Mouse (Mus musculus): Measurements from ENCODE around the gene Agbl5. TPM values are rescaled to one million over a fixed set of nuclear protein-coding genes. Genes with fewer than 3 reads are reported as not detected.

The Agbl5 gene
- polyA plus RNA-seq, 1 experiment from 2014 or later = 13.9 TPM

GRCm38 (mm10) chr5:30914849-30915248 lies 26.4 kb downstream of the Agbl5 start:
- Histone ChIP-seq H3K4me2 (replicated peaks) (peak overlapping the region; percentile 79), H3K27ac (peak overlapping the region; percentile 96), H3K4me1 (replicated peaks) (peaks cover 41% of the 10 kb centered on the region), H3K27me3 (replicated peaks) (no peaks in the 10 kb centered on the region), H3K9ac (peak overlapping the region; percentile 67), H3K4me3 (replicated peaks) (peak overlapping the region; percentile 53), H3K9me3 (no peaks in the 10 kb centered on the region), H3K36me3 (peaks cover 22% of the 10 kb centered on the region)
- 40% methylated on average over 6 of the region's 6 CpGs for WGBS
- ATAC-seq = no peak

DNA sequence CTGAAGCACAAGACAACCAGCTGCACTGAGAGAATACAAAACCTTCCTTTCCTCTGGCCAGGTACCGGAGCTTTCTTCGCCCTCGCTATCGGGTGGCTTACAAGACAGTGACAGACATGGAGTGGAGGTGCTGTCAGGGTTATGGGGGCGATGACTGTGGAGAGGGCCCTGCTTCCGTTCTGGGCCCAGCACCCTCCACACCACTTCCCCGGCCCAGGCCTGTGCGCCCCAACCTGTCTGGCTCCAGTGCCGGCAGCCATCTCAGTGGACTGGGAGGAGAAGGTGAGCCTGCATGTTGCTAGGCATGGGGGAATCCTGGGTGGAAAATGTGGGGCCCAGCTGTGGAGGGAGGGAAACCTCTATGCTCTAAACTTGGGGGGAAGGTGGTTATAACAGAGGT lies 27.0 kb downstream of the Agbl5 start:
- no peak; the same call in none of the 2 replicates for ATAC-seq
- Histone ChIP-seq H3K9me3 (no peaks in the 10 kb centered on the region), H3K36me3 (peaks cover 24% of the 10 kb centered on the region), H3K27ac (peak overlapping the region; percentile 96), H3K9ac (peak overlapping the region; percentile 67), H3K4me3 (replicated peaks) (peak overlapping the region; percentile 53), H3K4me1 (replicated peaks) (peaks cover 47% of the 10 kb centered on the region), H3K27me3 (replicated peaks) (no peaks in the 10 kb centered on the region), H3K4me2 (replicated peaks) (peak overlapping the region; percentile 79)
- WGBS = 41% methylated on average over 9 of the region's 9 CpGs

DNA sequence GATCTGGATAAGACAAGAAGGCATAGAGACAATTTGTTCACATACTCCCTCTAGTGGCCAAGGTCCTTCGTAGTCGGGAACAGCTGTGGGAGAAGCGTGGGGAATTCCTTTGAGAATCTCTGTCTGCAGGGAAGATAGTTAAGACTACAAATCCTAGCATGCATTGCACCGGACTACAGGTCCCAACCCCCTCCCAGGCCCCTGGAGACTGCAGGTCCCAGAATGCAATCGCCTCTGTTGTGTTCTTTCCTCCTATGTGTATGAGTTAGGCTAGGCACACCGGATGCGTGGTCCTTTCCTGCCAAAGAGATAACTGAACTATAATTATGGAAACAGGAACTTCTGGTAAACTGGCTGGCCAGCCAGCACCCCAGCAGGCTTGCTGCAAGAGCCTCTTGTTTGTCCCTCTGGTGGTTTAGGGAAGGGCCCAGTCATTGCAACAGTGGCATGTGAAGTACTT lies 27.5 kb downstream of the Agbl5 start:
- peak; percentile 71 for ATAC-seq
- H3K4me3 ChIP-seq (replicated peaks) = peak overlapping the region; percentile 53
- WGBS = under 1% methylated on average over 7 of the region's 7 CpGs
- peaks cover 46% of the 10 kb centered on the region for H3K4me1 ChIP-seq (replicated peaks)
- no peaks in the 10 kb centered on the region for H3K9me3 ChIP-seq
- H3K9ac ChIP-seq = no peak overlapping the region
- H3K27me3 ChIP-seq (replicated peaks) = no peaks in the 10 kb centered on the region
- H3K4me2 ChIP-seq (replicated peaks) = peak overlapping the region; percentile 79
- peaks cover 27% of the 10 kb centered on the region for H3K36me3 ChIP-seq
- peak overlapping the region; percentile 96 for H3K27ac ChIP-seq

DNA sequence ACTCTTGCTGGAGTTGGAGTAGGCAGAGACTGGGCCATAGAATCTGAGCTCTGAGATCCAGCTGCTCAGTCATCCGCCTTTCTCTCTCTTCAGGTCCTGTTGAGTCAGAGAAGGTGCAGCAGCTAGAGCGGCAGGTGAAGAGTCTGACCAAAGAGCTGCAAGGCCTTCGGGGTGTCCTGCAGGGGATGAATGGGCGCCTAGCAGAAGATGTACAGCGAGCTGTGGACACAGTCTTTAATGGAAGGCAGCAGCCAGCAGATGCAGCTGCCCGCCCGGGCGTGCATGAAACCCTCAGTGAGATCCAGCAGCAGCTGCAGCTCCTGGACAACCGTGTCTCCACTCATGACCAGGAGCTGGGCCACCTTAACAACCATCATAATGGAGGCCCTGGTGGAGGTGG lies 28.3 kb downstream of the Agbl5 start:
- no peaks in the 10 kb centered on the region for H3K27me3 ChIP-seq (replicated peaks)
- H3K9ac ChIP-seq = no peak overlapping the region
- WGBS = 92% methylated on average over 9 of the region's 9 CpGs
- no peak overlapping the region for H3K27ac ChIP-seq
- peaks cover 27% of the 10 kb centered on the region for H3K36me3 ChIP-seq
- no peaks in the 10 kb centered on the region for H3K9me3 ChIP-seq
- H3K4me2 ChIP-seq (replicated peaks) = no peak overlapping the region
- peaks cover 44% of the 10 kb centered on the region for H3K4me1 ChIP-seq (replicated peaks)
- no peak for ATAC-seq
- no peak overlapping the region for H3K4me3 ChIP-seq (replicated peaks)

DNA sequence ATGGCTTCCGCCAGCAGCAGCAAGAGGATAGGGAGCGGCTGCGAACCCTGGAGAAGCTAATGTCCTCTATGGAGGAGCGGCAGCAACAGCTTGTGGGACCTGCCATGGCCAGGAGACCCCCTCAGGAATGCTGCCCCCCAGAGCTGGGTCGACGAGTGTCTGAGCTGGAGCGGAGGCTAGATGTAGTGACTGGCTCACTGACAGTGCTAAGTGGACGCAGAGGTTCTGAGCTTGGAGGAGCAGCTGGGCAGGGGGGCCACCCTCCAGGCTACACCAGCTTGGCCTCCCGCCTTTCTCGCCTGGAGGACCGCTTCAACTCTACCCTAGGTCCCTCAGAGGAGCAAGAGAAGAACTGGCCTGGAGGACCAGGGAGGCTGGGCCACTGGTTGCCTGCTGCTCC lies 28.9 kb downstream of the Agbl5 start:
- Histone ChIP-seq H3K4me3 (replicated peaks) (no peak overlapping the region), H3K36me3 (peaks cover 27% of the 10 kb centered on the region), H3K9me3 (no peaks in the 10 kb centered on the region), H3K27me3 (replicated peaks) (no peaks in the 10 kb centered on the region), H3K9ac (no peak overlapping the region), H3K4me1 (replicated peaks) (peaks cover 43% of the 10 kb centered on the region), H3K4me2 (replicated peaks) (no peak overlapping the region), H3K27ac (no peak overlapping the region)
- WGBS = 94% methylated on average over 11 of the region's 11 CpGs
- ATAC-seq = no peak

GRCm38 (mm10) chr5:30917891-30918670 lies 29.6 kb downstream of the Agbl5 start:
- Histone ChIP-seq H3K4me2 (replicated peaks) (no peak overlapping the region), H3K36me3 (peaks cover 27% of the 10 kb centered on the region), H3K27me3 (replicated peaks) (no peaks in the 10 kb centered on the region), H3K4me3 (replicated peaks) (no peak overlapping the region), H3K27ac (no peak overlapping the region), H3K9me3 (no peaks in the 10 kb centered on the region), H3K4me1 (replicated peaks) (peaks cover 43% of the 10 kb centered on the region), H3K9ac (no peak overlapping the region)
- no peak for ATAC-seq
- 87% methylated on average over 31 of the region's 31 CpGs for WGBS

- ATAC-seq = no peak
- H3K27me3 ChIP-seq (replicated peaks) = no peaks in the 10 kb centered on the region
- H3K27ac ChIP-seq = no peak overlapping the region
- H3K4me3 ChIP-seq (replicated peaks) = no peak overlapping the region
- H3K4me2 ChIP-seq (replicated peaks) = no peak overlapping the region
- H3K9me3 ChIP-seq = no peaks in the 10 kb centered on the region
- H3K36me3 ChIP-seq = peaks cover 27% of the 10 kb centered on the region
- peaks cover 43% of the 10 kb centered on the region for H3K4me1 ChIP-seq (replicated peaks)
- H3K9ac ChIP-seq = no peak overlapping the region
- WGBS = 83% methylated on average over 8 of the region's 8 CpGs
These were observed 30.2 kb downstream of the Agbl5 start for GRCm38 (mm10) chr5:30918691-30919090.

- Histone ChIP-seq H3K27ac (no peak overlapping the region; the same call in 1 of the 2 replicates), H3K27me3 (replicated peaks) (no peaks in the 10 kb centered on the region), H3K4me1 (replicated peaks) (peaks cover 43% of the 10 kb centered on the region), H3K36me3 (peaks cover 27% of the 10 kb centered on the region), H3K4me2 (replicated peaks) (peak overlapping the region; percentile 75), H3K4me3 (replicated peaks) (peak overlapping the region; percentile 43; the same call in 1 of the 2 replicates), H3K9ac (peak overlapping the region; percentile 36; the same call in 1 of the 2 replicates), H3K9me3 (no peaks in the 10 kb centered on the region)
- ATAC-seq = no peak
- WGBS = 67% methylated on average over 11 of the region's 11 CpGs
These were observed 31.5 kb downstream of the Agbl5 start for GRCm38 (mm10) chr5:30919831-30920614.

- Histone ChIP-seq H3K4me3 (replicated peaks) (peak overlapping the region; percentile 43), H3K27ac (no peak overlapping the region; the same call in 1 of the 2 replicates), H3K4me2 (replicated peaks) (peak overlapping the region; percentile 75), H3K9ac (peak overlapping the region; percentile 36; the same call in 1 of the 2 replicates), H3K27me3 (replicated peaks) (no peaks in the 10 kb centered on the region), H3K36me3 (peaks cover 27% of the 10 kb centered on the region), H3K9me3 (no peaks in the 10 kb centered on the region), H3K4me1 (replicated peaks) (peaks cover 40% of the 10 kb centered on the region)
- ATAC-seq = peak; percentile 13
- WGBS = 53% methylated on average over 19 of the region's 19 CpGs
These were observed 32.1 kb downstream of the Agbl5 start for GRCm38 (mm10) chr5:30920621-30921020.

GRCm38 (mm10) chr5:30921256-30922033 lies 33.0 kb downstream of the Agbl5 start, which contains the start of gene Khk:
Gene Khk (plus strand): TSS chr5:30921431.
- Histone ChIP-seq H3K9ac (peak within 1 kb of the TSS; percentile 54), H3K4me2 (replicated peaks) (peak within 1 kb of the TSS; percentile 75), H3K4me1 (replicated peaks) (peaks cover 37% of the 10 kb centered on the region), H3K27me3 (replicated peaks) (no peaks in the 10 kb centered on the region), H3K36me3 (peaks cover 27% of the 10 kb centered on the region), H3K4me3 (replicated peaks) (peak within 1 kb of the TSS; percentile 43), H3K9me3 (no peaks in the 10 kb centered on the region), H3K27ac (peak within 1 kb of the TSS; percentile 81)
- WGBS = under 1% methylated on average over 39 of the region's 40 CpGs
- peak; percentile 91 for ATAC-seq

DNA sequence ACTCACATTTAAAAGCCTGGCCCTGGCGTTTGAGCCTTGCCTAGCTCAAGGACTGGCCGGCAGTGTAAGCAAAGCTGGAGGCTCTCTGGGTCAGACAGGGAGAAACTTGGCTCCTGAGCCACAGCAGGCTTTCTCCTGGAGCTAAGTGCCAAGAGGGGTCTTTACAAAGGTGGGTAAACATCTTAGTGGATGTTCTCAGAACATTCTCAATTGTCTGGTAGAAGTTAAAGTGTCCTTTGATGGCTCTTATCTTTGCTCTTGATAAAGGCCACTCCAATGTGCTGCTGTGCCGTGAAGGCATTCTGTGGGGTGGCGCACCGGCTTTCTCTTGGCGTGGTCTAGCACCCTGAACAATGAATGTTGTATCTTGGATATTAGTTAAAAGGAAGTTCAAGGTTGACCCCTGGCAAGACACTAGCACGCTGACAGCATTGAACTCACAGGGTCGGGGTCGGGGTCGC lies 34.1 kb downstream of the Agbl5 start:
- Histone ChIP-seq H3K27me3 (replicated peaks) (no peaks in the 10 kb centered on the region), H3K4me1 (replicated peaks) (peaks cover 30% of the 10 kb centered on the region), H3K4me3 (replicated peaks) (0 out of 2 replicates have a peak overlapping the region, but pooled peaks have one; percentile 43), H3K9me3 (no peaks in the 10 kb centered on the region), H3K4me2 (replicated peaks) (peak overlapping the region; percentile 75), H3K27ac (no peak overlapping the region), H3K9ac (0 out of 2 replicates have a peak overlapping the region, but pooled peaks have one; percentile 8), H3K36me3 (peaks cover 19% of the 10 kb centered on the region)
- WGBS = 55% methylated on average over 10 of the region's 10 CpGs
- no peak for ATAC-seq
